Mouse (Mus musculus) liver, adult 2 months (tissue): ENCODE measurements at regions not wholly inside any gene's neighbourhood (a gene's known extent, or its start where the extent isn't known, plus 50 kb on each side); places are given as distances from the start of the nearest gene placed in this dataset.

Source experiments
- CTCF ChIP-seq: fragments of 200-500 bp; IDR thresholded peaks from 2 replicates; pipeline ENCODE4 v1.5.1; 2011; ENCODE audit warnings: low read depth, low read length, control low read depth
- POLR2A ChIP-seq: fragments of 200-500 bp; IDR thresholded peaks from 2 replicates; pipeline ENCODE4 v1.6.1; 2011; ENCODE audit warnings: low read length, control low read depth; ENCODE audit not compliant: insufficient read depth; ENCODE audit errors: extremely low read depth

DNA sequence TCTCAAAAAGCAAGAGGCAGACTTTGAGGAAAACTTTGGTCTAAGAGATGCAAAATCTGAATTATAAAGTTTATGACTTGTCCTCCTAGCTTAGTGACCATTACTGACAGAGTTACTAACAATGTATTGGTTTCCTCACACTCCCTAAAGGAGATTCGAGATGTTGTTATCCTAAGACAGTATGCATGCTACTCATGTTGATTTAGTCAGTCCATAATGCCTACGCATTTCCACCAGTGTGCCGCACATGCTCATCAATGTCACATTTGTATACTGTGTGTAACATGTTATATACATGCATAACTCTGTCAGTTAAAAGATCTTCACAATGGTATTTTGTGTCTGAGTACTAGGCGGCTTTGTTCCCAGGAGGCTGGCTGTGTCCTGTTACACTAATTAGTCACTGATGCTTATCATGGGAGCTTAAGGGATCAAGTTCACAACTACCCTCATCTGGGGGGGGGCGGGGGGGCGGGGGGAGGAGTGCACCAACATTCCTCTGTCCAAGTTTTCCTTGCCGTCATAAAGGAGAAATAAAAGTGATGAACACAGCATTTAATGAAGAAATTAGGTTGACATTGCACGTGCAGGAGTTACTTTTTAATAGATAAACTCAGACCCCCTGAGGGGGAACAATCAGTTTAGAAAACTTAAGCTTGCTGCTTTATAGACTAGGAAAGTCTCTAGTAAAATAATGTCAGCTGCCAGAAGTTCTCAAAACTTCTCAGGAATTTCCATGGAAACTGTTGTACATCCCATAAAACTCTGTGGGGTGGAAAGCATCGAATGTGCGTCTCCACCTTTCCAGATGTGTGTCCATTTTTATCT, 208.6 kb upstream of the Adcy2 start:
- TF ChIP-seq CTCF (no peak), POLR2A (no peak)
